Mouse (Mus musculus): ENCODE measurements around the gene Zup1. TPM values are rescaled to one million over a fixed set of nuclear protein-coding genes. Genes with fewer than 3 reads are reported as not detected.
"Not testable (repeated sequence)": the region's sequence is repeated elsewhere in the genome, so short reads cannot be mapped to it uniquely, and the experiment has no call there.

The Zup1 gene
- 1 to 10 TPM; 8.1 to 8.3 TPM for total RNA-seq (2021)
- long read RNA-seq, experiment 1, partial matches to known transcripts: 3 of 8 reads
- long read RNA-seq, experiment 1, other reads (novel, unspliced or antisense): 1 of 8 reads
- long read RNA-seq, experiment 2, partial matches to known transcripts: 1 of 6 reads
- long read RNA-seq, experiment 2, other reads (novel, unspliced or antisense): 3 of 6 reads

- TF ChIP-seq CTCF (IDR thresholded peaks at IDR 0.05): no peak
- intact Hi-C loops (cut with DNase I): no loop called here
- peak; percentile 87 for DNase-seq
Observed at GRCm38 (mm10) chr10:33950803-33951583, at the start of gene Zup1. Zup1 (minus strand) TSS chr10:33951269.

GRCm38 (mm10) chr10:33998397-33998796 lies 47.3 kb upstream of the Zup1 start:
- TF ChIP-seq CTCF (IDR thresholded peaks at IDR 0.05): no peak
- Histone ChIP-seq H3K27ac (no peak overlapping the region), H3K4me3 (no peak overlapping the region)
- no peak for DNase-seq
- intact Hi-C loops (cut with DNase I): no loop called here

More at GRCm38 (mm10) chr10:33950803-33951583, at the start of gene Zup1:
- Histone ChIP-seq H3K4me3 (peak within 1 kb of the TSS; percentile 91), H3K27ac (peak within 1 kb of the TSS; percentile 94)

GRCm38 (mm10) chr10:33996686-33997085 lies 45.6 kb upstream of the Zup1 start:
- DNase-seq; H3K27ac ChIP-seq; intact Hi-C loops (cut with DNase I): not testable (repeated sequence)

GRCm38 (mm10) chr10:33986771-33987170 lies 35.7 kb upstream of the Zup1 start:
- intact Hi-C loops (cut with DNase I): no loop called here
- TF ChIP-seq CTCF (IDR thresholded peaks at IDR 0.05): peak; percentile 89
- Histone ChIP-seq H3K4me3 (no peak overlapping the region), H3K27ac (no peak overlapping the region)
- DNase-seq: peak; percentile 46

More at GRCm38 (mm10) chr10:33996686-33997085, 45.6 kb upstream of the Zup1 start:
- H3K4me3 ChIP-seq: not testable (repeated sequence)

DNA sequence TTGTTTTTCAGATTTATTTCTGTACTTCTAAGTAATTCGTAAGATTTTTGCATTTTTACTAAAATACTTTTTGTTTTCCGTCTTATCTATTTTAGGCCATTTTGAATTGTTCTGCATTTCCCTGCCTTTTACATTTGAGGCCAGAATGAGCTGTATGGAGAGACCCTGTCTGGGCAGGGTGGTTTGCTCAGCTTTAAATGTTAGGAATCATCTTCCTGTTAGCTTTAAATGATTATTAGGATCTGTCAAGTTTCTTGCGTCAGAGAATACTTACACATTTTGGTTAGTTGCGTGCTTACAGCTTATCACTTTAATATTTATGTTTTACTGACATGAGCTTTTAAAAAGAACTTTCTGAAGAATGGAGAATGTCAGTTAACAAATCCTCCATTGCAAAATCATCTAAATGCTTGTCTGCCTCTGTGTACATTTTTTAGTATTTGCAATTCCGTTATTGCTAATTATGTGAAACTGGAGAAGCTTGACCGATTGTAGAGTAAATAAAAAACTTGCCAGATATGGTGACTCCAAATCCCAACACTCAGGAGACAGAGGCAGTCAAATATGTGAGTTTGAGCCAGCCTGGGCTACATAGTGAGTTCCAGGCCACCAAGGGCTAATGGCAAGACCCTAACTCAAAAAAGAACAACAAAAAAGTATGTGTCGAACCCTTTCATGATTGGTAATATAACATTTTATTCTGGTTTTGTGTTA lies 23.9 kb upstream of the Zup1 start:
- DNase-seq: no peak
- intact Hi-C loops (cut with DNase I): no loop called here
- no peak for TF ChIP-seq CTCF (IDR thresholded peaks at IDR 0.05)
- no peak overlapping the region for H3K27ac ChIP-seq
- H3K4me3 ChIP-seq: no peak overlapping the region

GRCm38 (mm10) chr10:33952509-33952908 lies 1.4 kb upstream of the Zup1 start:
- H3K4me3 ChIP-seq: no peak overlapping the region
- intact Hi-C loops (cut with DNase I): no loop called here
- H3K27ac ChIP-seq: no peak overlapping the region
- TF ChIP-seq CTCF (IDR thresholded peaks at IDR 0.05): no peak
- no peak for DNase-seq

DNA sequence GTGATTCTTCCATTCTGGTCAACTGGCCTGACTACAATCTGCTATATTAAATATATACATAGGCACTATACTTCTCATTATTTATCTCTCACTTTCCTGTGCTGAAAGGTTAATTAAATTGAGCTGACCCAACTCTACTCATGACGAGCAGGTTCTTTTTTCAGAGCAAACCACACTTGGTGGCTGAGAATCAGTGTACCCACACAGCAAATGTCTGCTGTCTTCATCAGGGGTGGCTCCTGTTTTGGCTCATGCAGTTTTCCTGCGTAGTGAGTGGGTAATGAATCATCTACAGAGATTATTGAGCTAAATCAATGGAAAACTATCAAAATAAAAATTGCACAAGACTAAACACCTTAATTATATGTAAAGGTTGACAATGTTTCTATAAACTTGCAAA lies 4.7 kb downstream of the Zup1 start:
- no peak for TF ChIP-seq CTCF (IDR thresholded peaks at IDR 0.05)
- intact Hi-C loops (cut with DNase I): no loop called here
- no peak overlapping the region for H3K4me3 ChIP-seq
- H3K27ac ChIP-seq: no peak overlapping the region
- no peak for DNase-seq

DNA sequence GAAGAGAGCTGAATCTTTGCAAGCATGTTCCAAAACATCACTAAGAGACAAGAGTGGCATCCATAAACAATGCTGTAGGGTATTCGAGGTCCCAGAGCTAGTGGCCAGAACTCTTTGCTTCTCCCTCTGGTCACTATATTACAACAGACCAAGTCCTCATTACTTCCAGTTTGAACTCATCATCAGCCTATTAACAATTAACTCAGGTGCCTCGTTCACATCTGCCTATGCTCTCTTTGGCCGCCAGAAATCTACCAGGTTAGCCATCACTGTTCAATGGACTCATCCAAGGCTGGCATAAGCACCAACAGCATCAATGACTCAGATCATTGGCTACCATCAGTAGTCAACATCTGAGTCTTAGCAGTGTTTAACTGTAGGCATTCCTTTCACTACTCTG lies 5.7 kb downstream of the Zup1 start:
- H3K4me3 ChIP-seq: no peak overlapping the region
- no peak overlapping the region for H3K27ac ChIP-seq
- intact Hi-C loops (cut with DNase I): no loop called here
- TF ChIP-seq CTCF (IDR thresholded peaks at IDR 0.05): no peak
- no peak for DNase-seq

DNA sequence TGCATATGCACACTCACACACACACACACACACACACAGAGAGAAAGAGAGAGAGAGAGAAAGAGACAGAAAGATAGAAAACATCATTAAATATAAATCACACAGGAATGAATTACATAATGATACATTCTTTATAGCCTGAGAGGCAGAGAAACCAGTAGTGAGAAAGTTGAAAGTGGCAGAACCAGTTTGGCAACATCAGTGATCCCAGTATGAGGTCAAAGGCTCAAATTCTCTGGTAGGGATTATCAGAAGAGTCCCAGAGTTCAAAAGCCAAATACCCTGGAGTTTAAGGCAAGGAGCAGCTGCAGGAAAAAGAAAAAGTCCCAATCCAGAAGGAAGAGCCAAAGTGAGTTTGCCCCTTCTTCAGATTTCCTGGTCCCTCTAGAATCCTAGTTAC lies 10.4 kb downstream of the Zup1 start:
- intact Hi-C loops (cut with DNase I): no loop called here
- no peak for DNase-seq
- no peak overlapping the region for H3K27ac ChIP-seq
- H3K4me3 ChIP-seq: no peak overlapping the region
- no peak for TF ChIP-seq CTCF (IDR thresholded peaks at IDR 0.05)

DNA sequence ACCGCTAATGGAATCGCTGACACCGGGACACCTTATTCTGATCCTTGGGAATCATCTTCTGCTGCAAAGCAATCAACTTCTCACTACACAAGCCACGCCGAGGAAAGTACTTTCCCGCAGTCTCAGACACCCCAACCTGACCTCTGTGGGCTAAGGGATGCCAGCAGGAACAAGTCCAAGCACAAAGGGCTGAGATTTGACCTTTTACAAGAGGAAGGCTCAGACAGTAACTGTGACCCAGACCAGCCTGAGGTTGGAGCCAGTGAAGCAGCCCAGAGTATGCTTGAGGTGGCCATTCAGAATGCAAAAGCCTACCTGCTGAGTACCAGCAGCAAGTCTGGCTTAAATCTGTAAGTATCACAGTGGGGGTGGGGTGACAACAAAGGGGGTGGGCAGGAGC lies 45.6 kb downstream of the Zup1 start:
- peak; percentile 14 for DNase-seq
- no peak for TF ChIP-seq CTCF (IDR thresholded peaks at IDR 0.05)
- intact Hi-C loops (cut with DNase I): no loop called here
- Histone ChIP-seq H3K4me3 (peak overlapping the region; percentile 68), H3K27ac (no peak overlapping the region)

DNA sequence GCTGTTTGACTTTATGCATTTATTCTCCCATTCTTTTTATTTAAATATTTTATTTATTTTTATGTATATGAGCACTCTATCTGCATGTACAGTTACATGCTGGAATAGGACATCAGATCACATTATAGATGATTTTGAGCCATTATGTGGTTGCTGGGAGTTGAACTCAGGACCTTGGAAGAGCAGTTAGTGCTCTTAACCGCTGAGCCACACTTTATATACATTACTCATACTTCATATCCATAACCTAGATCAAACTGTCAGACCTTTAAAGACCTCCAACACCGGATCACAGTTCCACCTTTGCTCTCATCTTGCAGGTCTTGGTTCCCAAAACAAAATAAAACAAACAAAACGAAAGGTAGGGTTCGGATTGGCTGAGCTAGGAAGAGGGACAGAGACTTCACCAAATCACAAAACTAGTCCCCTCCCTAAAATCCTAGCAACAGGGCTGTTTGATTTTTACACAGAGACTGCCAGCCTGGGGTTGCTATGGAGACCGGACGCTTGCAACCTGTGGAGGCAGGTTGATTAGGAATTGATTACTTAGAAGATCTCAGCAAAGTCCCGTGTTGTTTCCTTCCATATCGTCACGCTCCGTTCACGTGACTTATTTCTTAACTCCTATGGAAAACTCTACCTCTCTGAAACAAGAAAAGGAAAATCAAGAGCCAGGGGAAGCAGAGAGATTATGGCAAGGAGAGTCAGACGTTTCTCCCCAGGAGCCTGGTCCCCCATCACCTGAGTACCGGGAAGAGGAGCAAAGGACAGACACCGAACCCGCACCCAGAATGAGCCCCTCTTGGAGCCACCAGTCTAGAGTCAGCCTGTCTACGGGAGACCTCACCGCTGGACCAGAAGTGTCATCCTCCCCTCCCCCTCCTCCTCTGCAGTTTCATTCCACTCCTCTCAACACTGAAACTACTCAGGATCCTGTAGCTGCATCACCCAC lies 46.3 kb downstream of the Zup1 start, which contains the start of gene Rsph4a:
Gene Rsph4a (plus strand): TSS at position 582 of the 952 bp plus-strand sequence.
- Histone ChIP-seq H3K27ac (no peak within 1 kb of the TSS), H3K4me3 (peak within 1 kb of the TSS; percentile 68)
- TF ChIP-seq CTCF (IDR thresholded peaks at IDR 0.05): no peak
- DNase-seq: no peak
- intact Hi-C loops (cut with DNase I): no loop called here

GRCm38 (mm10) chr10:33901520-33901919 lies 49.5 kb downstream of the Zup1 start:
- DNase-seq; H3K27ac ChIP-seq; H3K4me3 ChIP-seq; intact Hi-C loops (cut with DNase I): not testable (repeated sequence)

DNA sequence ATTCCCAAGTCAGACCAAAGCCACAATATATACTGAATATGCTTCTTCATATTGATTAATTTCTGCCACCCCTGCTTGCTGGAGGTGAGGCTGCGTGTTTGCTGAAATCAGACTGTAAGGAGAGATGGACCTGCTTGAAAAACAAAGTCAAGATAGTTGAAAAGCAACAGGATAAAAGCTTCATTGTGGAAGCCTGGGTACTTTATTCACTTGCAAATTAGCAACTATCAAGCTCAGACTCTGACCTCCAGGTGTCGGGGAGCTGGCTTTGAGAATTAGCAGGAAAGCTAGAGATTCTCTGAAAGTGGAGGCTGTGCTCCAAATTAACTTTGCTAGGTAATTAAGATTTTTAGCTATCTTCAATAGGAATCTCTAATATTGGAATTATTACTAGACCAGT lies 68.7 kb downstream of the Zup1 start:
- DNase-seq; H3K27ac ChIP-seq; H3K4me3 ChIP-seq; intact Hi-C loops (cut with DNase I): not testable (repeated sequence)

Data from gastrocnemius, adult 2 months (tissue).